Mouse (Mus musculus): ENCODE measurements around the gene Omt2b. TPM values are rescaled to one million over a fixed set of nuclear protein-coding genes. Genes with fewer than 3 reads are reported as not detected.

Gene Omt2b
- polyA plus RNA-seq (2014; fragmentation: Illumina TruSeq; extraction: RNeasy Lipid Tissue Mini Kit (QIAGEN cat#74804); ENCODE audit: low replicate concordance) = not detected

GRCm38 (mm10) chr9:78327289-78327688 is at the start of gene Omt2b:
Gene Omt2b, plus strand, starts transcription at chr9:78327589.

GRCm38 (mm10) chr9:78289723-78290122 is 37.7 kb upstream of the Omt2b start, which contains the start of gene Gm10639:
Gene Gm10639, plus strand, starts transcription at chr9:78289923.

GRCm38 (mm10) chr9:78314696-78315095 is 12.7 kb upstream of the Omt2b start, which contains the start of gene Omt2a:
Gene Omt2a, minus strand, starts transcription at chr9:78314796.

GRCm38 (mm10) chr9:78355611-78356010 is 28.2 kb downstream of the Omt2b start, which contains the start of gene Gsta2:
Gene Gsta2, minus strand, starts transcription at chr9:78355788.

GRCm38 (mm10) chr9:78367959-78368358 is 40.6 kb downstream of the Omt2b start, which contains the start of gene Dppa5a:
Gene Dppa5a, minus strand, starts transcription at chr9:78368177.

GRCm38 (mm10) chr9:78378113-78378785 is 50.9 kb downstream of the Omt2b start, which contains the start of gene Ooep:
Gene Ooep, minus strand, starts transcription at chr9:78378725.

Other genes with a start within 250 kb of the Omt2b start
- 38.9 TPM for gene Fbxo9, start 218.5 kb upstream of the Omt2b start, polyA plus RNA-seq (2014; fragmentation: Illumina TruSeq; extraction: RNeasy Lipid Tissue Mini Kit (QIAGEN cat#74804); ENCODE audit: low replicate concordance)
- gene Ick, start 218.4 kb upstream of the Omt2b start, polyA plus RNA-seq (2014; fragmentation: Illumina TruSeq; extraction: RNeasy Lipid Tissue Mini Kit (QIAGEN cat#74804); ENCODE audit: low replicate concordance) = 40.0 TPM
- 117 TPM for gene Gsta4, start 144.8 kb upstream of the Omt2b start, polyA plus RNA-seq (2014; fragmentation: Illumina TruSeq; extraction: RNeasy Lipid Tissue Mini Kit (QIAGEN cat#74804); ENCODE audit: low replicate concordance)
- gene Gsta1, start 96.9 kb upstream of the Omt2b start, polyA plus RNA-seq (2014; fragmentation: Illumina TruSeq; extraction: RNeasy Lipid Tissue Mini Kit (QIAGEN cat#74804); ENCODE audit: low replicate concordance) = 3,308 TPM
- 238 TPM for gene Gm3776, start 70.5 kb upstream of the Omt2b start, polyA plus RNA-seq (2014; fragmentation: Illumina TruSeq; extraction: RNeasy Lipid Tissue Mini Kit (QIAGEN cat#74804); ENCODE audit: low replicate concordance)
- gene Gm10639, start 37.7 kb upstream of the Omt2b start, polyA plus RNA-seq (2014; fragmentation: Illumina TruSeq; extraction: RNeasy Lipid Tissue Mini Kit (QIAGEN cat#74804); ENCODE audit: low replicate concordance) = 2.2 TPM
- not detected for gene Omt2a, start 12.8 kb upstream of the Omt2b start, polyA plus RNA-seq (2014; fragmentation: Illumina TruSeq; extraction: RNeasy Lipid Tissue Mini Kit (QIAGEN cat#74804); ENCODE audit: low replicate concordance)
- gene Gsta2, start 28.2 kb downstream of the Omt2b start, polyA plus RNA-seq (2014; fragmentation: Illumina TruSeq; extraction: RNeasy Lipid Tissue Mini Kit (QIAGEN cat#74804); ENCODE audit: low replicate concordance) = 10.9 TPM
- not detected for gene Dppa5a, start 40.6 kb downstream of the Omt2b start, polyA plus RNA-seq (2014; fragmentation: Illumina TruSeq; extraction: RNeasy Lipid Tissue Mini Kit (QIAGEN cat#74804); ENCODE audit: low replicate concordance)
- 0.33 TPM for gene Ooep, start 51.1 kb downstream of the Omt2b start, polyA plus RNA-seq (2014; fragmentation: Illumina TruSeq; extraction: RNeasy Lipid Tissue Mini Kit (QIAGEN cat#74804); ENCODE audit: low replicate concordance)
- 0.93 TPM for gene Ddx43, start 68.2 kb downstream of the Omt2b start, polyA plus RNA-seq (2014; fragmentation: Illumina TruSeq; extraction: RNeasy Lipid Tissue Mini Kit (QIAGEN cat#74804); ENCODE audit: low replicate concordance)
- 5.0 TPM for gene Cgas, start 115.6 kb downstream of the Omt2b start, polyA plus RNA-seq (2014; fragmentation: Illumina TruSeq; extraction: RNeasy Lipid Tissue Mini Kit (QIAGEN cat#74804); ENCODE audit: low replicate concordance)
- gene Mto1, start 120.6 kb downstream of the Omt2b start, polyA plus RNA-seq (2014; fragmentation: Illumina TruSeq; extraction: RNeasy Lipid Tissue Mini Kit (QIAGEN cat#74804); ENCODE audit: low replicate concordance) = 15.0 TPM
- gene Gm17324, start 121.2 kb downstream of the Omt2b start, polyA plus RNA-seq (2014; fragmentation: Illumina TruSeq; extraction: RNeasy Lipid Tissue Mini Kit (QIAGEN cat#74804); ENCODE audit: low replicate concordance) = not detected
- gene Eef1a1, start 161.6 kb downstream of the Omt2b start, polyA plus RNA-seq (2014; fragmentation: Illumina TruSeq; extraction: RNeasy Lipid Tissue Mini Kit (QIAGEN cat#74804); ENCODE audit: low replicate concordance) = 2,378 TPM

Data from small intestine, adult 10 weeks (tissue).